Mouse (Mus musculus) kidney, embryonic 14.5 days (tissue): ENCODE measurements around the gene Nfe2l2. TPM values are rescaled to one million over a fixed set of nuclear protein-coding genes. Genes with fewer than 3 reads are reported as not detected.
A peak's percentile ranks its signal among the peaks of the same experiment; 100 is the strongest.

Experiments used
- ATAC-seq: fragments of 200-750 bp; cut with Nextera tagmentation; 2 replicates; pipeline ENCODE4 v1.8.0; 2017; ENCODE audit warnings: moderate number of reproducible peaks, mild to moderate bottlenecking, moderate TSS enrichment, moderate library complexity; ENCODE audit not compliant: low FRiP score, low TSS enrichment
- H3K27ac ChIP-seq: fragments of 300-500 bp; sonication (generic); 2 replicates; pipeline ENCODE4 v1.5.1; 2014; ENCODE audit warnings: low read depth, mild to moderate bottlenecking, low read length, moderate library complexity, mixed read lengths
- H3K27me3 ChIP-seq: fragments of 300-500 bp; sonication (generic); 2 replicates; pipeline ENCODE4 v1.6.1; 2014; ENCODE audit warnings: mild to moderate bottlenecking, low read length; ENCODE audit not compliant: control insufficient read depth, insufficient read depth
- H3K36me3 ChIP-seq: fragments of 300-500 bp; sonication (generic); 2 replicates; pipeline ENCODE4 v1.6.1; 2014; ENCODE audit warnings: low read length, mixed read lengths; ENCODE audit not compliant: control insufficient read depth, insufficient read depth
- H3K4me1 ChIP-seq: fragments of 300-500 bp; sonication (generic); 2 replicates; pipeline ENCODE4 v1.6.1; 2014; ENCODE audit warnings: low read length, mixed read lengths; ENCODE audit not compliant: control insufficient read depth, insufficient read depth
- H3K4me2 ChIP-seq: fragments of 300-500 bp; sonication (generic); replicated peaks from 2 replicates; pipeline ENCODE4 v1.6.1; 2014; ENCODE audit warnings: low read depth, mild to moderate bottlenecking, low read length
- H3K4me3 ChIP-seq: fragments of 300-500 bp; sonication (generic); 2 replicates; pipeline ENCODE4 v1.5.1; 2014; ENCODE audit warnings: mild to moderate bottlenecking, low read length
- H3K9ac ChIP-seq: fragments of 300-500 bp; sonication (generic); 2 replicates; pipeline ENCODE4 v1.6.1; 2014; ENCODE audit warnings: low read depth, mild to moderate bottlenecking, low read length, moderate library complexity
- H3K9me3 ChIP-seq: fragments of 300-500 bp; sonication (generic); 2 replicates; pipeline ENCODE4 v1.6.1; 2016; ENCODE audit warnings: low read length; ENCODE audit not compliant: control insufficient read depth
- whole genome bisulfite sequencing: fragments of 180-500 bp; shearing (Covaris S2); extraction: QIAGEN DNeasy Blood & Tissue Kit; methylation state at CpG from one replicate; pipeline ENCODE4 v1.1.7; 2014; 5-methylcytosine and 5-hydroxymethylcytosine counted together
- polyA plus RNA-seq: library from polyadenylated mRNA; unstranded; fragments of >200 nt; fragmentation: Nextera tagmentation; extraction: Ambion mirVana; gene quantifications from 2 replicates; pipeline ENCODE4 v1.2.1, GENCODE M21; 2014

Nfe2l2 gene
- polyA plus RNA-seq, 1 experiment from 2014 or later, result 67.6 TPM

DNA sequence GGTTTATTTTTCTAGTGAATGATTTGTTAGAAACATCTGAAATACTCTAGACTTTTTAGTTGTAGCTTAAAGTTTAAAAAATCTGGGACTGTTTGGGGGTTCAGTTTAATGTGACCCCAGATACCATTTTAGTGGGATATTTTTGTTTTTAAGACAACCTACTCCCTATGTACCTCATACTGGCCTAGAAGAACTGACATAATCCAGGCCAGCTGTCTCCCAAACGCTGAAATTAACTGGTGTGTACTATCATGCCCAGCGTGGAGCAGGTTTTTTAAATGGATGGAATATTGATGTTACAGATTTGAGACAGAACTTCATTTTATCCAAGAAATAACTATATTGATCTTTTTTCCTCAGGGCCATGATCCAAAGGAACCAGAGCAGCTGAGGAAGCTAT, 43.3 kb downstream of the Nfe2l2 start:
- Histone ChIP-seq H3K27ac (no peak overlapping the region), H3K9ac (peak overlapping the region; percentile 100), H3K4me3 (peak overlapping the region; percentile 75), H3K4me2 (peak overlapping the region; percentile 80), H3K4me1 (peaks cover 6% of the 10 kb centered on the region), H3K36me3 (peaks cover 34% of the 10 kb centered on the region), H3K27me3 (no peaks in the 10 kb centered on the region), H3K9me3 (no peaks in the 10 kb centered on the region)
- no peak for ATAC-seq
- WGBS, result 22% methylated on average over 2 of the region's 2 CpGs

DNA sequence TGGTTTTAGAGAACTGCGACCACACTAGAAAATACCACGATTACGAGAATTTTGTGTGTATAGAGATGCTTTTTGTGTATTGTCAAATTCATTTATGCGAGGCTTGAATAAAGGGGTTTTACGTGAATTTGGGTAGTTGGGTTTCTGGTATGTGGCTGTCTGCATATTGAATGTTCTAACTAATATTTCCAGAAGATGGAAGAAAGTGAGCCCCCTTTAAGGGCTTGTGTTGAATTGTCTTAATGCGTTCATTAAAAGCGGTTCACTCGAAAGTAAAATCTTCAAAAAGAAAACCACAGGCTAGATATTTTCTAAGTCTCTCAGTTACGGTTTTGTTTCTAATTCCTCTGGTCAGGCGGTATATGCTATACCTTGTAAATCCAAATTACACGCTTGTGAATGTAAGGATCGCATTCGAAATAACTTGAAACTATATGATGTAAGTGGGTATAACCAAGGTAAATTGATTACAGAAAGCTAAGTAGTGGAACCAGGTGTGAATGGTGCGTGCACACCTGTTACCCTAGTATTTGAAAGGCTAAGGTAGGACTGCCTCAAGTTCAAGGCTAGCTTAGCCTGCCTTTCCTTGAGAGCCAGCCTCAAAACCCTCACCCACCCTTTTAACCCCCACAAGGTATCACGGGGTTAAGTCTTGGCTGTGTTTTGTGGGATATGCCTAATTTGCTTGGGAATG, 44.0 kb downstream of the Nfe2l2 start:
- 2% methylated on average over 15 of the region's 15 CpGs for WGBS
- ATAC-seq, result no peak
- peaks cover 6% of the 10 kb centered on the region for H3K4me1 ChIP-seq

DNA sequence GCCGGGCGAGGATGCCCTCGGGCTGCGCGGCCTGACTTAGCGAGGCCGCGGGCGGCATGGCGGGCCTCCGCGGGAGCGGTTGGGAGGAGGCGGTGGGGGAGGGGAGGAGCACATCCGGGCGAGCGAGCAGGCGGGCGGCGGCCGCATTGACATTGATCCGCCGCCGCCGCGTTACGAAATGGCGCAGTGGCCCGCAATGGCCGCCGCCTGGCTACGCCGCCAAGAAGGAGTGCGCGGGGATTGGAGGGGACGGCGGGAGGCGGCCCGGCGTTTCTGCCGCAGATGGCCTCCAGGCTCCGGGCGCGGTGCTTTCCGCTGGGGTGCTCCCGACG, 44.8 kb downstream of the Nfe2l2 start:
- Histone ChIP-seq H3K9me3 (no peaks in the 10 kb centered on the region), H3K27me3 (no peaks in the 10 kb centered on the region), H3K4me3 (peak overlapping the region; percentile 75), H3K4me1 (peaks cover 10% of the 10 kb centered on the region), H3K4me2 (peak overlapping the region; percentile 80), H3K36me3 (peaks cover 28% of the 10 kb centered on the region), H3K9ac (peak overlapping the region; percentile 100), H3K27ac (peak overlapping the region; percentile 98)
- WGBS, result under 1% methylated on average over 34 of the region's 47 CpGs
- ATAC-seq, result peak; percentile 73

More for the DNA sequence above, 44.0 kb downstream of the Nfe2l2 start:
- H3K27ac ChIP-seq, result peak overlapping the region; percentile 98
- H3K36me3 ChIP-seq, result peaks cover 34% of the 10 kb centered on the region
- no peaks in the 10 kb centered on the region for H3K27me3 ChIP-seq
- H3K9me3 ChIP-seq, result no peaks in the 10 kb centered on the region
- peak overlapping the region; percentile 80 for H3K4me2 ChIP-seq
- H3K9ac ChIP-seq, result peak overlapping the region; percentile 100
- H3K4me3 ChIP-seq, result peak overlapping the region; percentile 75

DNA sequence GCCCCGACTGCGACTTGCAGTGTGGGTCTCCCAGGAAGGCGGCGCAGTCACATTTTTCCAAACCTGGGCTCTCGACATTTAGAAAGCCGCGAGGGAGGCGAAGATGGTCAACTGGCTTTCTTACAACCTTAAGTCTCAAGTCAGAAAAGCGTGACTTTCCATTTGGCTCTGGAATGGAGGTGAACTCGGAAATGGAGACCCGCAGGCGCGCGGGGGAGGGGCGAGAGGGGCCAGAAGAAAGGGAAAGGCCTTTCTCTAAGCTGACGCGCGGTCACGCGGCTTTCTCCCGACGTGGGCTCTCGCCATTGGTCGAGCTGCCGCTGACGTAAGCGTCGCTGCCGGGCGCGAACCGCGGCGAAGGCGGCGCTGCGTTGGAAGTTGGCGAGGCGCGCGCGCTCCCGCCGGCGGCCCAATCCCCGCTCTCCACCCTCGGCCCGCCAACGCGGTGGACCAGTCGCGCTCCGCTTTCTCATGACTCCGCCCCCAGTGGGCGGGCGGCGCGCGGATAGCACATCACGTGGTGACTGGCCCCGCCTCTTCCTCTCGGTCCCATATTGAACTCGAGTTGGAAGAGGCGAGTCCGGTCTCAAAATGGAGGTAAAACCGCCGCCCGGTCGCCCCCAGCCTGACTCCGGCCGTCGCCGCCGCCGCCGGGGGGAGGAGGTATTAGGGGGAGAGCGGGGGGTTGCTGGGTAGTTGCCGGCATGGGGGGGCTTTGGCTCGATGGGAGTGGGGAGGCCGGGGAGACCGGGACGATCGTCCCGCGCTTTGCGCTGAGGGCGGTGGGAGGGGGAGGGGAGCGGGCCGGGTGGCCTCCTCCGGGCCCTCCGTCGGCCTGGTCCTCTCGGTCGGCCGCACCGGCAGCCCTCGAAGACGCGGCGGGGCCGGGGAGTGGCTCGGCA, 45.5 kb downstream of the Nfe2l2 start, which contains the start of gene Hnrnpa3:
TSS of gene Hnrnpa3 (plus strand) at position 535 of the 902 bp plus-strand sequence.
- no peaks in the 10 kb centered on the region for H3K27me3 ChIP-seq
- peak within 1 kb of the TSS; percentile 75 for H3K4me3 ChIP-seq
- peak within 1 kb of the TSS; percentile 99 for H3K27ac ChIP-seq
- peaks cover 21% of the 10 kb centered on the region for H3K36me3 ChIP-seq
- H3K9me3 ChIP-seq, result no peaks in the 10 kb centered on the region
- H3K4me2 ChIP-seq, result peak within 1 kb of the TSS; percentile 80
- peaks cover 10% of the 10 kb centered on the region for H3K4me1 ChIP-seq
- H3K9ac ChIP-seq, result peak within 1 kb of the TSS; percentile 100
- WGBS, result under 1% methylated on average over 83 of the region's 102 CpGs
- ATAC-seq, result peak; percentile 94

DNA sequence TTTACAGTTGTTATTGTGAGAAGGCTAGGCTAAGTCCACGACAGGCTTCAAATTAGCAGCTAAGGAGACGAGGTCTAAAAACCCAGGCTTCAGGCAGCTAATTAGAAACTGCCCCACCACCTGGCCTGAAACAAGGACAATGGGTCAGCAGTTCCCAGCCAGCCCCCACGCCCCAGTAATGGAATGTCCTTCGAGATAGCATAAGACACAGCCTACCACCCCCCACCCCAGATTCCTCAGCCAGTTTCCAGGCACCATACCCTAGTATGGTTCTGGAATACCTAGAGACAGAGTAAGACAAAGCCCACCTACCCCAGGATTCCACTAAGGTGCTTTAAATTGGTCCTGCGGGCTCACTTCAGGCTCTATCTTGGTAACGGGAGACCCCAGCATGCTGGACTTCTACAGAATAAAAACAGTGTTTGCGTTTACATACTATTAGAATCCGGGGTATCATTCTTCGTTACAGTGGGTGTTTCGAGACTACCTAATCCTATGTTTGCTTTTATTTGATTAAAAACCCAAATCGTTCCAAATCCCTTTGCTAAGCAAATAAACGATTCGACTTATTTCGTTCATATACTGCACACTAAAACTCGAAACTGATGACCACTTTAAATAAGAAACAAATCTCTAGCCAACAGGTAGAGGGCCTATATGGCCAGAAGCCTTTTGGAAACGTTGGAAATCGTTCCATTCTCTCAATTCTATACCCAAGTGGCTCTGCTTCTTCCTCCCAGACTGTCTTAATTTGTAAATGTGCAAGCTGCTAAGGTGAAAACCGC, 46.3 kb downstream of the Nfe2l2 start:
- Histone ChIP-seq H3K9ac (peak overlapping the region; percentile 90), H3K4me2 (peak overlapping the region; percentile 79), H3K4me1 (peaks cover 10% of the 10 kb centered on the region), H3K36me3 (peaks cover 13% of the 10 kb centered on the region), H3K9me3 (no peaks in the 10 kb centered on the region), H3K27me3 (no peaks in the 10 kb centered on the region), H3K4me3 (peak overlapping the region; percentile 60), H3K27ac (peak overlapping the region; percentile 99)
- peak; percentile 28 for ATAC-seq
- WGBS, result 3% methylated on average over 18 of the region's 18 CpGs

DNA sequence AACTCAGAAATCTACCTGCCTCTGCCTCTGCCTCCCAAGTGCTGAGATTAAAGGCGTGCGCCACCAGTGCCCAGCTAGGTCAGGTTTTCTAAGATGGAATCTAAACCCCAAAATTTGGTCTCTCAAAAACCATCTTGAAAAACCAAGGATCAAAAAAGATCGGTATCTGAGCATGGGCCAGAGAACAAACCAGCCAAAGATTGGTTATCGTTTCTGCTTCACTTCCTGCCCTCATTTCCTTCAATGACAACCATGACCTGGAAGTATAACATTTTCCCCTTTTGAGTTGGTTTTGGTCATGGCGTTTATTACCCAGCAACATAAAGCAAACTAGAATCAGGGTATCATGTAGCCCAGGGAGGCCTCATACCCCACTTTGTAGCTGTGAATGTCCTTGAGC, 47.5 kb downstream of the Nfe2l2 start:
- Histone ChIP-seq H3K4me2 (no peak overlapping the region), H3K4me3 (no peak overlapping the region), H3K27me3 (no peaks in the 10 kb centered on the region), H3K4me1 (peaks cover 10% of the 10 kb centered on the region), H3K9ac (peak overlapping the region; percentile 90; the same call in 1 of the 2 replicates), H3K36me3 (peaks cover under 1% of the 10 kb centered on the region; the same call in 1 of the 2 replicates), H3K27ac (peak overlapping the region; percentile 99; the same call in 1 of the 2 replicates), H3K9me3 (no peaks in the 10 kb centered on the region)
- WGBS, result 89% methylated on average over 5 of the region's 5 CpGs
- ATAC-seq, result no peak

DNA sequence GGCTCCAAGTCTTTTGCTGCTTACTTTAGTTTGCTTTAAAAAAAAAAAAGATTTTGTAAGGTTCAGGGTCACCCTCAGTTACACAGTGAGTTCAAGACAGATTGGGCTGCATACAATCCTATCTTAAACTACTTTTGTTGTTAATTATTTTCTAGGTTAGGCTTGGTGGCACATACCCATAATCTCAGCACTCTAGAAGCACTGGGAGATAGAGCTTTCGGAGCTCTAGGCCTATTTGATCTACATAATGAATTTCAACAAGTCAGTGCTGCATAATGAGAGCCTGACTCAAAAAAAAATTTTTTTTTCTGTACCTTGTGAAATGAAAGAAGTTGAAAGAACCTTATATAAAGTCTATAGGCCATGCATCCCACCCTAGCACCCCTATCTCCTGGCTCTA, 49.8 kb downstream of the Nfe2l2 start:
- Histone ChIP-seq H3K4me3 (no peak overlapping the region), H3K4me2 (no peak overlapping the region), H3K27ac (no peak overlapping the region), H3K36me3 (no peaks in the 10 kb centered on the region), H3K9ac (no peak overlapping the region), H3K4me1 (peaks cover 10% of the 10 kb centered on the region), H3K9me3 (no peaks in the 10 kb centered on the region), H3K27me3 (no peaks in the 10 kb centered on the region)
- no peak for ATAC-seq
- 63% methylated on average over 1 of the region's 1 CpGs for WGBS

DNA sequence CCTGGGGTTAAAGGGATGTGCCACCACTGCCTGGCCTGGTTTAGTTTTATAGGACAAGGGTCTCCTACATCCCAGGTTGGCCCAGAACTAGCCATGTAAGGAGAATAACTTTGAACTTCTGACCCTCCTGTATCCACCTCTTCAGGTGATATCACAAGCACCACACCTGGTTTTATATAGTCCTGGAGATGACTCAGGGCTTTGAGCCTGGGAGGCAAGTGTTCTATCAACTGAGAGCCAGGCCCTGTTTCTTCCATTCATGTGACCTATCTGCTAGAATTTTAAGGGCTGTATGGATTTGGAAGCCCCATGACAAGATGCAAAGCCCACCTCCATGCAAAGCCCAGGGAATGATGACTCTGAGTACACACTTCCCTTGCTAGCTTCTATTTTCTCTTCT, 51.3 kb downstream of the Nfe2l2 start:
- Histone ChIP-seq H3K9ac (no peak overlapping the region), H3K9me3 (no peaks in the 10 kb centered on the region), H3K4me2 (no peak overlapping the region), H3K27me3 (no peaks in the 10 kb centered on the region), H3K4me3 (no peak overlapping the region), H3K27ac (no peak overlapping the region), H3K36me3 (no peaks in the 10 kb centered on the region), H3K4me1 (peaks cover 10% of the 10 kb centered on the region)
- no peak for ATAC-seq
